8 mouse cellular contexts compared by ENCODE assay signal in genomic region chr8:111299821-111300568, GRCm38 (mm10). TPM values are rescaled to one million over a fixed set of nuclear protein-coding genes. Genes with fewer than 3 reads are reported as not detected.
A peak's percentile ranks its signal among the peaks of the same experiment; 100 is the strongest.
DNase-seq lines count a peak whose midpoint lies in the region; ATAC-seq and TF ChIP-seq lines count a peak whose summit lies in the region.

Gene Rfwd3, minus strand, starts transcription at chr8:111300222.

- peak within 1 kb of the TSS; percentile 95 for H3K4me3 ChIP-seq in E14TG2a.4 (replicated peaks; ENCODE audit: low read length)
- peak within 1 kb of the TSS; percentile 94 for H3K4me3 ChIP-seq in forebrain, embryonic 12.5 days (replicated peaks)
- H3K4me3 ChIP-seq in heart, postnatal 0 days (ENCODE audit: low read depth, low read length): peak within 1 kb of the TSS; percentile 99
- peak within 1 kb of the TSS; percentile 87 for H3K4me3 ChIP-seq in liver, embryonic 16.5 days (ENCODE audit: low read depth, low read length)
- peak within 1 kb of the TSS; percentile 97 for H3K4me3 ChIP-seq in neural tube, embryonic 13.5 days
- peak within 1 kb of the TSS; percentile 96 for H3K4me3 ChIP-seq in testis, adult 2 months (ENCODE audit: control insufficient read depth, low read depth, low read length)

- peaks cover 59% of the 10 kb centered on the region for H3K4me1 ChIP-seq in E14TG2a.4 (replicated peaks; ENCODE audit: low read depth, low read length)
- peaks cover 11% of the 10 kb centered on the region for H3K4me1 ChIP-seq in forebrain, embryonic 12.5 days
- peaks cover 12% of the 10 kb centered on the region for H3K4me1 ChIP-seq in heart, postnatal 0 days (ENCODE audit: control insufficient read depth, insufficient read depth)
- H3K4me1 ChIP-seq in liver, embryonic 16.5 days (ENCODE audit: control insufficient read depth, low read depth, low read length): peaks cover 9% of the 10 kb centered on the region
- H3K4me1 ChIP-seq in neural tube, embryonic 13.5 days (replicated peaks): peaks cover 17% of the 10 kb centered on the region
- H3K4me1 ChIP-seq in testis, adult 2 months (ENCODE audit: control insufficient read depth, insufficient read depth, low read length): no peaks in the 10 kb centered on the region

- H3K9me3 ChIP-seq in E14TG2a.4 (ENCODE audit: low read length): no peaks in the 10 kb centered on the region
- no peaks in the 10 kb centered on the region for H3K9me3 ChIP-seq in forebrain, embryonic 12.5 days
- H3K9me3 ChIP-seq in heart, postnatal 0 days (replicated peaks; ENCODE audit: control insufficient read depth, low read length): no peaks in the 10 kb centered on the region
- H3K9me3 ChIP-seq in liver, embryonic 16.5 days (replicated peaks; ENCODE audit: control insufficient read depth, low read length): no peaks in the 10 kb centered on the region
- no peaks in the 10 kb centered on the region for H3K9me3 ChIP-seq in neural tube, embryonic 13.5 days

- H3K4me2 ChIP-seq in forebrain, embryonic 12.5 days: peak within 1 kb of the TSS; percentile 67
- H3K4me2 ChIP-seq in heart, postnatal 0 days (ENCODE audit: low read depth, low read length): peak within 1 kb of the TSS; percentile 74
- H3K4me2 ChIP-seq in liver, embryonic 16.5 days (ENCODE audit: low read depth, low read length): peak within 1 kb of the TSS; percentile 74
- peak within 1 kb of the TSS; percentile 82 for H3K4me2 ChIP-seq in neural tube, embryonic 13.5 days

- peak; percentile 94 for DNase-seq in c-Kit-positive CD71-positive TER-119-positive erythroid progenitor cells, embryonic 14.5 days (ENCODE audit: low spot score)
- DNase-seq in heart, postnatal 0 days (ENCODE audit: low spot score): peak; percentile 99
- peak; percentile 96 to 98 for DNase-seq in kidney, postnatal 4 days

- no peaks in the 10 kb centered on the region for H3K27me3 ChIP-seq in E14TG2a.4 (ENCODE audit: insufficient read depth, low read length)
- no peaks in the 10 kb centered on the region for H3K27me3 ChIP-seq in forebrain, embryonic 12.5 days
- no peaks in the 10 kb centered on the region for H3K27me3 ChIP-seq in heart, postnatal 0 days (ENCODE audit: control insufficient read depth, insufficient read depth, low read length)
- no peaks in the 10 kb centered on the region for H3K27me3 ChIP-seq in liver, embryonic 16.5 days (ENCODE audit: control insufficient read depth, insufficient read depth, low read depth, low read length)
- no peaks in the 10 kb centered on the region for H3K27me3 ChIP-seq in neural tube, embryonic 13.5 days
- H3K27me3 ChIP-seq in testis, adult 2 months (ENCODE audit: control insufficient read depth, insufficient read depth, low read length): no peaks in the 10 kb centered on the region

- TF ChIP-seq EP300 in heart, postnatal 0 days (IDR thresholded peaks at IDR 0.05; ENCODE audit: low read depth): peak; percentile 51; the same call in 1 of the 2 replicates

- peak; percentile 99 for ATAC-seq in forebrain, embryonic 12.5 days (ENCODE audit: low FRiP score)
- ATAC-seq in heart, postnatal 0 days (ENCODE audit: insufficient read depth, low read depth): peak; percentile 99
- ATAC-seq in liver, embryonic 16.5 days (ENCODE audit: low read depth): peak; percentile 99
- ATAC-seq in neural tube, embryonic 13.5 days (ENCODE audit: low read depth): peak; percentile 99

- peak within 1 kb of the TSS; percentile 92 for H3K9ac ChIP-seq in forebrain, embryonic 12.5 days
- peak within 1 kb of the TSS; percentile 95 for H3K9ac ChIP-seq in heart, postnatal 0 days (replicated peaks; ENCODE audit: low read depth, low read length)
- H3K9ac ChIP-seq in liver, embryonic 16.5 days (ENCODE audit: low read depth, low read length): peak within 1 kb of the TSS; percentile 95
- H3K9ac ChIP-seq in neural tube, embryonic 13.5 days: peak within 1 kb of the TSS; percentile 91

- peaks cover 25% of the 10 kb centered on the region for H3K36me3 ChIP-seq in E14TG2a.4 (ENCODE audit: insufficient read depth, low read length)
- H3K36me3 ChIP-seq in forebrain, embryonic 12.5 days (replicated peaks): peaks cover 19% of the 10 kb centered on the region
- peaks cover 17% of the 10 kb centered on the region for H3K36me3 ChIP-seq in heart, postnatal 0 days (replicated peaks; ENCODE audit: control insufficient read depth, insufficient read depth, low read length)
- H3K36me3 ChIP-seq in liver, embryonic 16.5 days (ENCODE audit: control insufficient read depth, insufficient read depth): peaks cover 16% of the 10 kb centered on the region
- H3K36me3 ChIP-seq in neural tube, embryonic 13.5 days: peaks cover 18% of the 10 kb centered on the region
- H3K36me3 ChIP-seq in testis, adult 2 months (ENCODE audit: control insufficient read depth, insufficient read depth, low read length): no peaks in the 10 kb centered on the region

- H3K27ac ChIP-seq in forebrain, embryonic 12.5 days: peak within 1 kb of the TSS; percentile 92
- peak within 1 kb of the TSS; percentile 95 for H3K27ac ChIP-seq in heart, postnatal 0 days (ENCODE audit: low read depth)
- H3K27ac ChIP-seq in liver, embryonic 16.5 days (ENCODE audit: low read length): peak within 1 kb of the TSS; percentile 91
- H3K27ac ChIP-seq in neural tube, embryonic 13.5 days (replicated peaks): peak within 1 kb of the TSS; percentile 85
- H3K27ac ChIP-seq in testis, adult 2 months (ENCODE audit: control insufficient read depth, insufficient read depth, low read depth, low read length): peak within 1 kb of the TSS; percentile 93

- TF ChIP-seq POLR2A in testis, adult 2 months (IDR thresholded peaks at IDR 0.05; ENCODE audit: control insufficient read depth, low read depth, low read length): peak; percentile 93

- WGBS in forebrain, embryonic 12.5 days: under 1% methylated on average over 67 of the region's 67 CpGs
- under 1% methylated on average over 59 of the region's 67 CpGs for WGBS in heart, postnatal 0 days
- under 1% methylated on average over 54 of the region's 67 CpGs for WGBS in liver, embryonic 16.5 days (ENCODE audit: insufficient replicate concordance)
- WGBS in neural tube, embryonic 13.5 days: under 1% methylated on average over 66 of the region's 67 CpGs

- TF ChIP-seq CTCF in E14TG2a.4 (conservative IDR thresholded peaks at IDR 0.05; ENCODE audit: low read length): no peak
- TF ChIP-seq CTCF in heart, postnatal 0 days (IDR thresholded peaks at IDR 0.05; ENCODE audit: low read depth): no peak
- TF ChIP-seq CTCF in testis, adult 2 months (IDR thresholded peaks at IDR 0.05; ENCODE audit: control insufficient read depth, insufficient read depth, insufficient replicate concordance, low read depth, low read length): no peak

RNA-seq across cellular contexts. Expression of gene Rfwd3, which starts in this region (rescaled TPM):
- polyA plus RNA-seq in forebrain, embryonic 12.5 days (2016; fragmentation: Nextera tagmentation; extraction: Ambion mirVana): 76.5 and 78.3 TPM in 2 replicates
- 20.5 and 32.7 TPM in 2 replicates for total RNA-seq in heart, postnatal 0 days (2014; rRNA removed; ENCODE audit: low replicate concordance)
- 16.0 TPM in 2 replicates for polyA plus RNA-seq in heart, postnatal 0 days (2015; fragmentation: Nextera tagmentation; extraction: Ambion mirVana)
- polyA plus RNA-seq in liver, embryonic 16.5 days (2015; fragmentation: Nextera tagmentation; extraction: Ambion mirVana): 44.6 and 48.2 TPM in 2 replicates
- polyA plus RNA-seq in neural tube, embryonic 13.5 days (2015; fragmentation: Nextera tagmentation; extraction: Ambion mirVana): 26.9 and 29.6 TPM in 2 replicates
- polyA plus RNA-seq in testis, adult 2 months (2012; rRNA removed): 22.3 and 25.5 TPM in 2 replicates

Comparison
In these comparisons a context has a peak if more than half of its experiments do, and no peak if none do; other contexts are left out.
1. Peak in every context shown above with its lines: DNase-seq, ATAC-seq, H3K4me3 ChIP-seq and H3K27ac ChIP-seq.